Mouse (Mus musculus) liver, adult (tissue): ENCODE data around the gene Lemd1.

Experiments
- GATA4 ChIP-seq: IDR thresholded peaks from 2 replicates; pipeline ENCODE4 v1.6.1; 2014; ENCODE audit warnings: mild to moderate bottlenecking, low read length; ENCODE audit not compliant: insufficient replicate concordance

Lemd1 gene

GRCm38 (mm10) chr1:132205958-132206357 is 14.7 kb downstream of the Lemd1 start:
- no peak for TF ChIP-seq GATA4

GRCm38 (mm10) chr1:132206828-132207227 is 15.6 kb downstream of the Lemd1 start:
- TF ChIP-seq GATA4 = no peak

- no peak for TF ChIP-seq GATA4
Measured at GRCm38 (mm10) chr1:132208154-132208553, 16.9 kb downstream of the Lemd1 start.

GRCm38 (mm10) chr1:132209400-132209799 is 18.2 kb downstream of the Lemd1 start:
- TF ChIP-seq GATA4 = no peak

GRCm38 (mm10) chr1:132210922-132211321 is 19.7 kb downstream of the Lemd1 start:
- no peak for TF ChIP-seq GATA4

GRCm38 (mm10) chr1:132211672-132212071 is 20.4 kb downstream of the Lemd1 start:
- no peak for TF ChIP-seq GATA4

- no peak for TF ChIP-seq GATA4
Measured at GRCm38 (mm10) chr1:132212218-132212617, 21.0 kb downstream of the Lemd1 start.

GRCm38 (mm10) chr1:132213076-132213475 is 21.8 kb downstream of the Lemd1 start:
- no peak for TF ChIP-seq GATA4

GRCm38 (mm10) chr1:132216276-132216675 is 25.0 kb downstream of the Lemd1 start:
- TF ChIP-seq GATA4 = no peak

- TF ChIP-seq GATA4 = no peak
Measured at GRCm38 (mm10) chr1:132221627-132222026, 30.4 kb downstream of the Lemd1 start.

- TF ChIP-seq GATA4 = no peak
Measured at GRCm38 (mm10) chr1:132222166-132222565, 30.9 kb downstream of the Lemd1 start.

GRCm38 (mm10) chr1:132226297-132227080 is 35.3 kb downstream of the Lemd1 start:
- no peak for TF ChIP-seq GATA4

- TF ChIP-seq GATA4 = no peak
Measured at GRCm38 (mm10) chr1:132229667-132230066, 38.4 kb downstream of the Lemd1 start, which contains the start of gene Gm10188. Gene Gm10188, minus strand, starts transcription at chr1:132229767.

GRCm38 (mm10) chr1:132231470-132232274 is 40.4 kb downstream of the Lemd1 start:
- TF ChIP-seq GATA4 = no peak

GRCm38 (mm10) chr1:132233566-132233965 is 42.3 kb downstream of the Lemd1 start:
- TF ChIP-seq GATA4 = no peak

- no peak for TF ChIP-seq GATA4
Measured at GRCm38 (mm10) chr1:132234757-132235273, 43.6 kb downstream of the Lemd1 start.
